Mouse (Mus musculus): ENCODE measurements around the gene Bysl.

GRCm38 (mm10) chr17:47611661-47611982 is 330 bp upstream of the Bysl start:
- TF ChIP-seq EP300 (IDR thresholded peaks at IDR 0.05) (0 out of 2 replicates have a peak, but pooled peaks have one; percentile 5), CTCF (IDR thresholded peaks at IDR 0.05) (no peak)
